Mouse (Mus musculus) embryonic facial prominence, embryonic 14.5 days (tissue): ENCODE data around the gene Chmp5. TPM values are rescaled to one million over a fixed set of nuclear protein-coding genes. Genes with fewer than 3 reads are reported as not detected.

Experiments
- ATAC-seq: fragments of 200-750 bp; cut with Nextera tagmentation; 2 replicates; pipeline ENCODE4 v1.8.0; 2017; ENCODE audit warnings: low read depth, moderate number of reproducible peaks, moderate TSS enrichment
- DNase-seq: peaks from one replicate; pipeline ENCODE4 v3.0.0-alpha.2; 2015; ENCODE audit warnings: low spot score
- H3K27ac ChIP-seq: fragments of 300-500 bp; sonication (generic); replicated peaks from 2 replicates; pipeline ENCODE4 v1.5.1; 2014; ENCODE audit warnings: low read depth, mild to moderate bottlenecking, low read length, moderate library complexity
- H3K27me3 ChIP-seq: fragments of 300-500 bp; sonication (generic); replicated peaks from 2 replicates; pipeline ENCODE4 v1.6.1; 2014; ENCODE audit warnings: low read length; ENCODE audit not compliant: control insufficient read depth, insufficient read depth
- H3K36me3 ChIP-seq: fragments of 300-500 bp; sonication (generic); 2 replicates; pipeline ENCODE4 v1.6.1; 2014; ENCODE audit warnings: low read length, mixed read lengths; ENCODE audit not compliant: control insufficient read depth, insufficient read depth
- H3K4me1 ChIP-seq: fragments of 300-500 bp; sonication (generic); 2 replicates; pipeline ENCODE4 v1.6.1; 2014; ENCODE audit warnings: antibody characterized with exemption, low read length; ENCODE audit not compliant: control insufficient read depth, insufficient read depth
- H3K4me2 ChIP-seq: fragments of 300-500 bp; sonication (generic); 2 replicates; pipeline ENCODE4 v1.6.1; 2014; ENCODE audit warnings: low read depth, mild to moderate bottlenecking, low read length, moderate library complexity, mixed read lengths
- H3K4me3 ChIP-seq: fragments of 300-500 bp; sonication (generic); 2 replicates; pipeline ENCODE4 v1.5.1; 2014; ENCODE audit warnings: low read depth, mild to moderate bottlenecking, low read length
- H3K9ac ChIP-seq: fragments of 300-500 bp; sonication (generic); 2 replicates; pipeline ENCODE4 v1.6.1; 2014; ENCODE audit warnings: low read depth, mild to moderate bottlenecking, low read length, moderate library complexity, mixed read lengths
- H3K9me3 ChIP-seq: fragments of 300-500 bp; sonication (generic); 2 replicates; pipeline ENCODE4 v1.6.1; 2016; ENCODE audit warnings: low read length; ENCODE audit not compliant: control insufficient read depth
- WGBS: fragments of 180-500 bp; shearing (Covaris S2); extraction: QIAGEN DNeasy Blood & Tissue Kit; methylation state at CpG from one replicate; pipeline ENCODE4 v1.1.7; 2014; 5-methylcytosine and 5-hydroxymethylcytosine counted together
- polyA plus RNA-seq: library from polyadenylated mRNA; unstranded; fragments of >200 nt; fragmentation: Nextera tagmentation; extraction: Ambion mirVana; gene quantifications from 2 replicates; pipeline ENCODE4 v1.2.1, GENCODE M21; 2014

Gene Chmp5
- 103 TPM in 2 replicates for polyA plus RNA-seq

GRCm38 (mm10) chr4:40948160-40948708 lies at the start of gene Chmp5, which contains the start of gene Bag1:
Gene Chmp5 (plus strand): TSS chr4:40948407.
Gene Bag1 (minus strand): TSS chr4:40948294.
- peaks cover 17% of the 10 kb centered on the region for H3K4me1 ChIP-seq
- WGBS: 0% methylated on average over 28 of the region's 50 CpGs
- H3K9ac ChIP-seq: peak within 1 kb of the TSS; percentile 94
- peak within 1 kb of the TSS; percentile 83 for H3K27ac ChIP-seq
- H3K4me2 ChIP-seq: peak within 1 kb of the TSS; percentile 94
- H3K4me3 ChIP-seq: peak within 1 kb of the TSS; percentile 96
- no peaks in the 10 kb centered on the region for H3K9me3 ChIP-seq
- peaks cover 59% of the 10 kb centered on the region for H3K36me3 ChIP-seq
- DNase-seq (peak; percentile 99), ATAC-seq (peak; percentile 97)
- H3K27me3 ChIP-seq: no peaks in the 10 kb centered on the region

- ATAC-seq (no peak), DNase-seq (no peak)
- no peak overlapping the region for H3K4me2 ChIP-seq
- H3K9me3 ChIP-seq: peaks cover 6% of the 10 kb centered on the region; the same call in 1 of the 2 replicates
- no peak overlapping the region for H3K27ac ChIP-seq
- no peaks in the 10 kb centered on the region for H3K27me3 ChIP-seq
- H3K9ac ChIP-seq: no peak overlapping the region
- H3K4me1 ChIP-seq: no peaks in the 10 kb centered on the region
- no peak overlapping the region for H3K4me3 ChIP-seq
- no peaks in the 10 kb centered on the region for H3K36me3 ChIP-seq
- WGBS: 74% methylated on average over 6 of the region's 6 CpGs
Observed at GRCm38 (mm10) chr4:40898476-40899044, 49.6 kb upstream of the Chmp5 start.

- no peaks in the 10 kb centered on the region for H3K27me3 ChIP-seq
- no peaks in the 10 kb centered on the region for H3K4me1 ChIP-seq
- no peak overlapping the region for H3K27ac ChIP-seq
- H3K4me2 ChIP-seq: no peak overlapping the region
- no peaks in the 10 kb centered on the region for H3K36me3 ChIP-seq
- DNase-seq (no peak), ATAC-seq (no peak)
- WGBS: 66% methylated on average over 2 of the region's 2 CpGs
- no peak overlapping the region for H3K4me3 ChIP-seq
- peaks cover 6% of the 10 kb centered on the region; the same call in 1 of the 2 replicates for H3K9me3 ChIP-seq
- no peak overlapping the region for H3K9ac ChIP-seq
Observed at GRCm38 (mm10) chr4:40899264-40899663, 48.9 kb upstream of the Chmp5 start.

- H3K9me3 ChIP-seq: peaks cover 6% of the 10 kb centered on the region; the same call in 1 of the 2 replicates
- no peak overlapping the region for H3K4me3 ChIP-seq
- H3K9ac ChIP-seq: no peak overlapping the region
- H3K27ac ChIP-seq: no peak overlapping the region
- H3K27me3 ChIP-seq: no peaks in the 10 kb centered on the region
- DNase-seq: no peak
- H3K4me1 ChIP-seq: no peaks in the 10 kb centered on the region
- H3K4me2 ChIP-seq: no peak overlapping the region
- no peaks in the 10 kb centered on the region for H3K36me3 ChIP-seq
- no peak for ATAC-seq
- 93% methylated on average over 3 of the region's 3 CpGs for WGBS
Observed at GRCm38 (mm10) chr4:40900071-40900470, 48.1 kb upstream of the Chmp5 start.

GRCm38 (mm10) chr4:40900612-40901011 lies 47.6 kb upstream of the Chmp5 start:
- Histone ChIP-seq H3K4me3 (no peak overlapping the region), H3K36me3 (no peaks in the 10 kb centered on the region), H3K27ac (no peak overlapping the region), H3K27me3 (no peaks in the 10 kb centered on the region), H3K9me3 (peaks cover 4% of the 10 kb centered on the region; the same call in 1 of the 2 replicates), H3K4me2 (no peak overlapping the region), H3K4me1 (no peaks in the 10 kb centered on the region), H3K9ac (no peak overlapping the region)
- DNase-seq (no peak), ATAC-seq (no peak)
- WGBS: 89% methylated on average over 4 of the region's 4 CpGs

GRCm38 (mm10) chr4:40906298-40906697 lies 41.9 kb upstream of the Chmp5 start:
- DNase-seq (peak; percentile 63), ATAC-seq (peak; percentile 3; the same call in 1 of the 2 replicates)
- Histone ChIP-seq H3K4me3 (no peak overlapping the region), H3K9me3 (no peaks in the 10 kb centered on the region), H3K4me1 (no peaks in the 10 kb centered on the region), H3K27me3 (no peaks in the 10 kb centered on the region), H3K27ac (no peak overlapping the region), H3K4me2 (no peak overlapping the region), H3K36me3 (no peaks in the 10 kb centered on the region), H3K9ac (no peak overlapping the region)
- 60% methylated on average over 1 of the region's 1 CpGs for WGBS

DNA sequence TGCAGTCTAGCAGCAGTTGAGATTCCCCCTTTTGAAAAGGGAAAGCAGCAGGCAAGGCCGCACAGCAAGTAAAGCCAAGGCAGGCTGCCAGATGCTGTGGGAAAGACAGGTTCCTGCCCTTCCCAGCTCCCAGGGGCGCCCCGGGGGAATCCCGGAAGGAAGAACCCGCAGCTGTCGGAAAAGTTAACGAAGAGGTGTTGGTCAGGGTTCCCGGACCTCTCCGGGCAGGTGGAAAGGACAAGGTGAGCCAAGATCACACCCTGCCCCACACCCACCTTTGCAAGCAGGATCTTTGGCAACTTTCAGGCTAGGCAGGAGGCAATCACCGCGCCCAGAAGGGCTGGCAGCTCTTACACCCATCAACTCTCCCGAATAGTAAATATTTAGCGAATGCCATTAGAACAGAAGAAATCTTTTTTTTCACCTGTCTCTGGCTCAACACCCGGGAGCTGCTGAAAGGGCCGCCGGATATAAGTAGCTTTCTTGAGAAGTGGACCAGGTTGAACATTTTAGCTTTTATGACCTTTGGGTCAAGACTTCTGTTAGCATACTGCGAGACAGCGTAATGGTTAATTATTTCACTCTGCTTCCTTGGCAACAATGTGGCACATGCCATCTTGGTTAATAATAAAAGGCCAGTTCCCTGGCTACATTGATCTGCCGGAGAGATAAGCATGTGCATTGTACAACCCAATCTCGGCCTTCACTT lies 39.8 kb upstream of the Chmp5 start:
- Histone ChIP-seq H3K27me3 (no peaks in the 10 kb centered on the region), H3K27ac (no peak overlapping the region), H3K4me1 (no peaks in the 10 kb centered on the region), H3K9ac (no peak overlapping the region), H3K4me2 (no peak overlapping the region), H3K36me3 (no peaks in the 10 kb centered on the region), H3K4me3 (no peak overlapping the region), H3K9me3 (no peaks in the 10 kb centered on the region)
- peak; percentile 46 for DNase-seq
- WGBS: 43% methylated on average over 20 of the region's 20 CpGs
- ATAC-seq: no peak

GRCm38 (mm10) chr4:40914287-40914867 lies 33.8 kb upstream of the Chmp5 start:
- no peak overlapping the region for H3K9ac ChIP-seq
- H3K4me1 ChIP-seq: no peaks in the 10 kb centered on the region
- no peaks in the 10 kb centered on the region for H3K36me3 ChIP-seq
- ATAC-seq (no peak), DNase-seq (no peak)
- H3K4me2 ChIP-seq: no peak overlapping the region
- H3K27me3 ChIP-seq: no peaks in the 10 kb centered on the region
- no peak overlapping the region for H3K27ac ChIP-seq
- no peaks in the 10 kb centered on the region for H3K9me3 ChIP-seq
- no peak overlapping the region for H3K4me3 ChIP-seq
